Mouse (Mus musculus) midbrain, embryonic 15.5 days (tissue): ENCODE measurements at regions not wholly inside any gene's neighbourhood (a gene's known extent, or its start where the extent isn't known, plus 50 kb on each side); places are given as distances from the start of the nearest gene placed in this dataset.

Experiments used
- ATAC-seq: fragments of 200-750 bp; cut with Nextera tagmentation; replicated peaks from 2 replicates; pipeline ENCODE4 v1.8.0; 2017; ENCODE audit warnings: moderate TSS enrichment
- H3K27ac ChIP-seq: fragments of 300-500 bp; sonication (generic); 2 replicates; pipeline ENCODE4 v1.5.1; 2015; ENCODE audit warnings: mild to moderate bottlenecking, inconsistent platforms
- H3K27me3 ChIP-seq: fragments of 300-500 bp; sonication (generic); replicated peaks from 2 replicates; pipeline ENCODE4 v1.6.1; 2015; ENCODE audit warnings: inconsistent platforms
- H3K36me3 ChIP-seq: fragments of 300-500 bp; sonication (generic); replicated peaks from 2 replicates; pipeline ENCODE4 v1.6.1; 2015; ENCODE audit warnings: inconsistent platforms
- H3K4me1 ChIP-seq: fragments of 300-500 bp; sonication (generic); 2 replicates; pipeline ENCODE4 v1.6.1; 2015; ENCODE audit warnings: inconsistent platforms
- H3K4me2 ChIP-seq: fragments of 300-500 bp; sonication (generic); 2 replicates; pipeline ENCODE4 v1.6.1; 2015; ENCODE audit warnings: inconsistent platforms, mild to moderate bottlenecking, moderate library complexity
- H3K4me3 ChIP-seq: fragments of 300-500 bp; sonication (generic); 2 replicates; pipeline ENCODE4 v1.5.1; 2015; ENCODE audit warnings: mild to moderate bottlenecking, inconsistent platforms
- H3K9ac ChIP-seq: fragments of 300-500 bp; sonication (generic); 2 replicates; pipeline ENCODE4 v1.6.1; 2015; ENCODE audit warnings: mild to moderate bottlenecking, inconsistent platforms
- H3K9me3 ChIP-seq: fragments of 300-500 bp; sonication (generic); 2 replicates; pipeline ENCODE4 v1.6.1; 2016; ENCODE audit warnings: inconsistent platforms
- WGBS: fragments of 180-500 bp; shearing (Covaris S2); methylation state at CpG from one replicate; pipeline ENCODE4 v1.1.7; 2015; ENCODE audit warnings: mixed read lengths; 5-methylcytosine and 5-hydroxymethylcytosine counted together

- H3K4me1 ChIP-seq: peaks cover 6% of the 10 kb centered on the region; the same call in 1 of the 2 replicates
- no peaks in the 10 kb centered on the region for H3K27me3 ChIP-seq
- no peak overlapping the region for H3K27ac ChIP-seq
- no peak overlapping the region for H3K4me2 ChIP-seq
- no peaks in the 10 kb centered on the region for H3K36me3 ChIP-seq
- H3K9me3 ChIP-seq: no peaks in the 10 kb centered on the region
- H3K9ac ChIP-seq: no peak overlapping the region
- 48% methylated on average over 10 of the region's 10 CpGs for WGBS
- 0 out of 2 replicates have a peak, but pooled peaks have one; percentile 33 for ATAC-seq
- H3K4me3 ChIP-seq: no peak overlapping the region
These were observed 1034.2 kb downstream of the Ttll7 start for GRCm38 (mm10) chr3:147886261-147886893.

- no peaks in the 10 kb centered on the region for H3K36me3 ChIP-seq
- no peak overlapping the region for H3K27ac ChIP-seq
- no peak overlapping the region for H3K4me2 ChIP-seq
- H3K4me3 ChIP-seq: no peak overlapping the region
- ATAC-seq: no peak; the same call in 1 of the 2 replicates
- H3K9me3 ChIP-seq: no peaks in the 10 kb centered on the region
- peaks cover 6% of the 10 kb centered on the region; the same call in 1 of the 2 replicates for H3K4me1 ChIP-seq
- H3K9ac ChIP-seq: no peak overlapping the region
- H3K27me3 ChIP-seq: no peaks in the 10 kb centered on the region
- 58% methylated on average over 10 of the region's 10 CpGs for WGBS
These were observed 1030.9 kb downstream of the Ttll7 start for GRCm38 (mm10) chr3:147882936-147883645.

- H3K27me3 ChIP-seq: no peaks in the 10 kb centered on the region
- H3K9ac ChIP-seq: no peak overlapping the region
- no peak overlapping the region for H3K4me2 ChIP-seq
- no peaks in the 10 kb centered on the region for H3K36me3 ChIP-seq
- whole genome bisulfite sequencing: 60% methylated on average over 3 of the region's 3 CpGs
- no peak overlapping the region for H3K27ac ChIP-seq
- H3K4me1 ChIP-seq: peaks cover 6% of the 10 kb centered on the region; the same call in 1 of the 2 replicates
- H3K9me3 ChIP-seq: no peaks in the 10 kb centered on the region
- no peak overlapping the region for H3K4me3 ChIP-seq
- ATAC-seq: no peak
These were observed 1026.5 kb downstream of the Ttll7 start for GRCm38 (mm10) chr3:147878690-147879089.

- H3K36me3 ChIP-seq: no peaks in the 10 kb centered on the region
- no peak overlapping the region for H3K4me2 ChIP-seq
- no peaks in the 10 kb centered on the region for H3K4me1 ChIP-seq
- no peaks in the 10 kb centered on the region for H3K27me3 ChIP-seq
- H3K4me3 ChIP-seq: no peak overlapping the region
- WGBS: 67% methylated on average over 3 of the region's 3 CpGs
- no peak overlapping the region for H3K27ac ChIP-seq
- no peaks in the 10 kb centered on the region for H3K9me3 ChIP-seq
- no peak overlapping the region for H3K9ac ChIP-seq
- ATAC-seq: no peak
These were observed 1016.1 kb downstream of the Ttll7 start for GRCm38 (mm10) chr3:147868281-147868680.

GRCm38 (mm10) chr3:147853346-147853745 lies 1001.2 kb downstream of the Ttll7 start:
- ATAC-seq: no peak
- WGBS: 85% methylated on average over 4 of the region's 4 CpGs
- H3K36me3 ChIP-seq: no peaks in the 10 kb centered on the region
- no peak overlapping the region for H3K4me3 ChIP-seq
- H3K4me2 ChIP-seq: no peak overlapping the region
- no peaks in the 10 kb centered on the region for H3K27me3 ChIP-seq
- H3K4me1 ChIP-seq: no peaks in the 10 kb centered on the region
- H3K9me3 ChIP-seq: no peaks in the 10 kb centered on the region
- no peak overlapping the region for H3K9ac ChIP-seq
- H3K27ac ChIP-seq: no peak overlapping the region

- ATAC-seq: no peak
- Histone ChIP-seq H3K27ac (no peak overlapping the region), H3K4me1 (no peaks in the 10 kb centered on the region), H3K36me3 (no peaks in the 10 kb centered on the region), H3K9ac (no peak overlapping the region), H3K9me3 (no peaks in the 10 kb centered on the region), H3K4me2 (no peak overlapping the region), H3K27me3 (no peaks in the 10 kb centered on the region), H3K4me3 (no peak overlapping the region)
- WGBS: 87% methylated on average over 2 of the region's 2 CpGs
These were observed 1000.7 kb downstream of the Ttll7 start for GRCm38 (mm10) chr3:147852830-147853229.

GRCm38 (mm10) chr3:147841357-147841756 lies 989.2 kb downstream of the Ttll7 start:
- no peaks in the 10 kb centered on the region for H3K36me3 ChIP-seq
- no peak overlapping the region for H3K9ac ChIP-seq
- H3K9me3 ChIP-seq: no peaks in the 10 kb centered on the region
- no peak for ATAC-seq
- no peaks in the 10 kb centered on the region for H3K4me1 ChIP-seq
- no peaks in the 10 kb centered on the region for H3K27me3 ChIP-seq
- H3K27ac ChIP-seq: no peak overlapping the region
- H3K4me3 ChIP-seq: no peak overlapping the region
- WGBS: 84% methylated on average over 3 of the region's 3 CpGs
- no peak overlapping the region for H3K4me2 ChIP-seq

- Histone ChIP-seq H3K9me3 (no peaks in the 10 kb centered on the region), H3K9ac (no peak overlapping the region), H3K27me3 (no peaks in the 10 kb centered on the region), H3K4me3 (no peak overlapping the region), H3K36me3 (no peaks in the 10 kb centered on the region), H3K4me2 (no peak overlapping the region), H3K27ac (no peak overlapping the region), H3K4me1 (no peaks in the 10 kb centered on the region)
- ATAC-seq: no peak
- 89% methylated on average over 4 of the region's 4 CpGs for WGBS
These were observed 986.6 kb downstream of the Ttll7 start for GRCm38 (mm10) chr3:147838816-147839215.

- Histone ChIP-seq H3K9me3 (no peaks in the 10 kb centered on the region), H3K36me3 (no peaks in the 10 kb centered on the region), H3K27me3 (no peaks in the 10 kb centered on the region), H3K9ac (no peak overlapping the region), H3K4me1 (no peaks in the 10 kb centered on the region), H3K4me3 (no peak overlapping the region), H3K4me2 (no peak overlapping the region), H3K27ac (no peak overlapping the region)
- no peak for ATAC-seq
- 82% methylated on average over 2 of the region's 2 CpGs for WGBS
These were observed 983.5 kb downstream of the Ttll7 start for GRCm38 (mm10) chr3:147835716-147836115.

- ATAC-seq: no peak
- H3K9me3 ChIP-seq: no peaks in the 10 kb centered on the region
- no peak overlapping the region for H3K4me3 ChIP-seq
- H3K27me3 ChIP-seq: no peaks in the 10 kb centered on the region
- H3K4me1 ChIP-seq: no peaks in the 10 kb centered on the region
- no peak overlapping the region for H3K9ac ChIP-seq
- no peak overlapping the region for H3K4me2 ChIP-seq
- WGBS: 89% methylated on average over 1 of the region's 1 CpGs
- no peaks in the 10 kb centered on the region for H3K36me3 ChIP-seq
- no peak overlapping the region for H3K27ac ChIP-seq
These were observed 973.2 kb downstream of the Ttll7 start for GRCm38 (mm10) chr3:147825337-147825736.

GRCm38 (mm10) chr3:147824451-147824850 lies 972.3 kb downstream of the Ttll7 start:
- no peak overlapping the region for H3K27ac ChIP-seq
- no peaks in the 10 kb centered on the region for H3K4me1 ChIP-seq
- H3K36me3 ChIP-seq: no peaks in the 10 kb centered on the region
- H3K4me2 ChIP-seq: no peak overlapping the region
- no peaks in the 10 kb centered on the region for H3K27me3 ChIP-seq
- no peak for ATAC-seq
- H3K4me3 ChIP-seq: no peak overlapping the region
- no peaks in the 10 kb centered on the region for H3K9me3 ChIP-seq
- no peak overlapping the region for H3K9ac ChIP-seq

GRCm38 (mm10) chr3:147814080-147814650 lies 962.0 kb downstream of the Ttll7 start:
- Histone ChIP-seq H3K27me3 (no peaks in the 10 kb centered on the region), H3K36me3 (no peaks in the 10 kb centered on the region), H3K27ac (no peak overlapping the region), H3K4me1 (no peaks in the 10 kb centered on the region), H3K4me2 (no peak overlapping the region), H3K4me3 (no peak overlapping the region), H3K9ac (no peak overlapping the region), H3K9me3 (no peaks in the 10 kb centered on the region)
- ATAC-seq: no peak

- Histone ChIP-seq H3K4me2 (no peak overlapping the region), H3K36me3 (no peaks in the 10 kb centered on the region), H3K4me3 (no peak overlapping the region), H3K27me3 (no peaks in the 10 kb centered on the region), H3K9ac (no peak overlapping the region), H3K9me3 (no peaks in the 10 kb centered on the region), H3K27ac (no peak overlapping the region), H3K4me1 (no peaks in the 10 kb centered on the region)
- no peak for ATAC-seq
- 70% methylated on average over 4 of the region's 4 CpGs for WGBS
These were observed 950.4 kb downstream of the Ttll7 start for GRCm38 (mm10) chr3:147802546-147802945.
